Mouse (Mus musculus) brain, embryonic 14.5 days (tissue): Measurements from ENCODE around the gene Crlf1.

Source experiments
- CTCF ChIP-seq: fragments of 200-500 bp; IDR thresholded peaks from 2 replicates; pipeline ENCODE4 v1.5.1; 2012; ENCODE audit warnings: inconsistent platforms, mild to moderate bottlenecking, moderate library complexity, borderline replicate concordance; ENCODE audit not compliant: insufficient read depth, insufficient read length; ENCODE audit errors: extremely low read depth
- POLR2A ChIP-seq: fragments of 200-500 bp; IDR thresholded peaks from 2 replicates; pipeline ENCODE4 v1.6.1; 2012; ENCODE audit warnings: mild to moderate bottlenecking, inconsistent platforms, borderline replicate concordance; ENCODE audit not compliant: poor library complexity, insufficient read depth, insufficient read length, severe bottlenecking; ENCODE audit errors: extremely low read depth

- no peak for TF ChIP-seq POLR2A
- TF ChIP-seq CTCF, result no peak
Observed at GRCm38 (mm10) chr8:70507027-70507393, 14.1 kb downstream of the Crlf1 start.
